Mouse (Mus musculus): ENCODE data around the gene Slc39a5. TPM values are rescaled to one million over a fixed set of nuclear protein-coding genes. Genes with fewer than 3 reads are reported as not detected.

The Slc39a5 gene
- polyA plus RNA-seq, 1 experiment: 0.04 TPM

GRCm38 (mm10) chr10:128433417-128433816 lies 32.4 kb upstream of the Slc39a5 start:
- no peak for DNase-seq (ENCODE audit: low read depth)
- TF ChIP-seq CTCF (IDR thresholded peaks at IDR 0.05; ENCODE audit: borderline replicate concordance, extremely low read depth, insufficient read depth, insufficient read length) (no peak), POLR2A (IDR thresholded peaks at IDR 0.05; ENCODE audit: borderline replicate concordance, extremely low read depth, insufficient read depth, insufficient read length, poor library complexity, severe bottlenecking) (no peak)

DNA sequence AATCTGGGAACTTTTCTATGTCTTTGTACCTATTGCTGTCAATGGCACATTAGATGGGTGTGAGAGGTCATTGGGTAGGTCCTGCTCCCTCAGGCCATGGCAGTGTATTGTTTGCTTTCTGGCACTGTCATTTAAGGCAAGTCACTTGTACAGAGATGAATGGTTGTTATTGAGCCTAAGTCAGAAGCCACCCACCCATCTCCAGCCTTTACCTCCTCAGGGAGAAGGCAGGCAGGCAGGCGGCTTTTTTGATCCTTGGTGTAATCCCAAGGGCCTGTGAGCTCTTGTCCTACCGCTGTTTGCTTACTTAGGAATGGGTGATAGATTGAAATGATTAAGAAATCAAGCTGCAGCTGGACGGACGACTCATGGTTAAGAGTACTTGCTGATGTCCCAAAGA lies 28.4 kb upstream of the Slc39a5 start:
- DNase-seq (ENCODE audit: low read depth): no peak
- TF ChIP-seq POLR2A (IDR thresholded peaks at IDR 0.05; ENCODE audit: borderline replicate concordance, extremely low read depth, insufficient read depth, insufficient read length, poor library complexity, severe bottlenecking) (no peak), CTCF (IDR thresholded peaks at IDR 0.05; ENCODE audit: borderline replicate concordance, extremely low read depth, insufficient read depth, insufficient read length) (no peak)

GRCm38 (mm10) chr10:128429052-128429451 lies 28.0 kb upstream of the Slc39a5 start:
- DNase-seq (ENCODE audit: low read depth): no peak
- TF ChIP-seq POLR2A (IDR thresholded peaks at IDR 0.05; ENCODE audit: borderline replicate concordance, extremely low read depth, insufficient read depth, insufficient read length, poor library complexity, severe bottlenecking) (no peak), CTCF (IDR thresholded peaks at IDR 0.05; ENCODE audit: borderline replicate concordance, extremely low read depth, insufficient read depth, insufficient read length) (no peak)

DNA sequence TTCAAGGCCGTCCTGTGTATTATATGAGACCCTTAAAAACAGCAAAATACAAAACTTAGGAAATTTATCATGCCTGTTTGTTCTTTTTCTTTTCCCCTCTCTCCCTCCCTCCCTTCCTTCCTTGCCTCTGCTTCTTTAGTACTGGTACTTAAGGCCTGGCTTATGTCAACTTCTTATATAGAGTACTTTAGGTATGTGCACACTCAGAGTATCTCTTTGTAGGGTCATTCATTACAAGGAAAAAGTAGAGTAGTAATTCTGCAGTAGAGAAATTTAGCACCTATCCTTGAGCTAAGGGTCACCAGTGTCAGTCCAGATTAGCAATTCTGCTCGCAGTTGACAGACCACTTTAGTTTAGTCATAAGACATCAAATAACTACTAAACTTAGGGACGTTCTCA lies 24.2 kb upstream of the Slc39a5 start:
- DNase-seq (ENCODE audit: low read depth): no peak
- TF ChIP-seq CTCF (IDR thresholded peaks at IDR 0.05; ENCODE audit: borderline replicate concordance, extremely low read depth, insufficient read depth, insufficient read length) (no peak), POLR2A (IDR thresholded peaks at IDR 0.05; ENCODE audit: borderline replicate concordance, extremely low read depth, insufficient read depth, insufficient read length, poor library complexity, severe bottlenecking) (no peak)

DNA sequence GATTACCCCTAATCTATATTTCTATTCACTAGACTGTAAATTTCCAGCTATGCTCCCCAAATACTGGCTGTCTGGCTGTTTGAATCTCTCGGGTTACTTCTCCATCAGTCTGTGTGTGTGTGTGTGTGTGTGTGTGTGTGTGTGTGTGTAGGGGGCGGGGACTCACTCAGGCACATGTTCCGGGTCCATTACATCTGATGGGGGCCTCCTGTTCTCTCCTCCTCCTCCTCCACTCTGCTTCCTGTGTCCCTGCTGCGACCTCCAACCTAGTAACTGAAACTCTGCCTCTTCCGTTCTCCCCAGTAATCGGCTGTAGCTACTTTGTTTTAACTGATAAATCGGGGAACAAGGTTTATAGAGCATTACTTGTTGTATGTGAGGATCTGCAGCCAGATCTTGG lies 23.6 kb upstream of the Slc39a5 start:
- no peak for TF ChIP-seq POLR2A (IDR thresholded peaks at IDR 0.05; ENCODE audit: borderline replicate concordance, extremely low read depth, insufficient read depth, insufficient read length, poor library complexity, severe bottlenecking)
- TF ChIP-seq CTCF (IDR thresholded peaks at IDR 0.05; ENCODE audit: borderline replicate concordance, extremely low read depth, insufficient read depth, insufficient read length): no peak
- no peak for DNase-seq (ENCODE audit: low read depth)

GRCm38 (mm10) chr10:128422426-128422825 lies 21.4 kb upstream of the Slc39a5 start:
- DNase-seq (ENCODE audit: low read depth): no peak
- no peak for TF ChIP-seq POLR2A (IDR thresholded peaks at IDR 0.05; ENCODE audit: borderline replicate concordance, extremely low read depth, insufficient read depth, insufficient read length, poor library complexity, severe bottlenecking)
- TF ChIP-seq CTCF (IDR thresholded peaks at IDR 0.05; ENCODE audit: borderline replicate concordance, extremely low read depth, insufficient read depth, insufficient read length): no peak

DNA sequence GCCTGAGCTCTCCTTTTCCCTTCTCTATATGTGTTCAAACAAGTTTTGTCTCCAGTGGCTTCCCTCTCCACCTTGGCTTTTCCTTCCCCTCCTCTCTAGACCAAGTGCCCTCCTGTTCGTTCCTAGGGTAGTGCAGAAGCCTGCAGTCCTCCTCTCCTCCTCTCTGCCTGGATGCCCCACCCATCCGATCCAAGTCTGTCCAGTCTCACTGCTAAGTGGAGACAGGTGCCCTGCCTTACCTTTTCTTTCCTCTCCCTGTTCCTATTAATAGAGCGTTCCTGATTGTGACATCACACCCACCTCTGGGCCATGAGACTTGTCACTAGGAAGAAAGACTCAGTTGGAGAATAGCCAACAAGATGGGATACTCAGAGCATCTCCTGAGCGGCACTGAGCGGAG lies 13.8 kb upstream of the Slc39a5 start:
- no peak for TF ChIP-seq POLR2A (IDR thresholded peaks at IDR 0.05; ENCODE audit: borderline replicate concordance, extremely low read depth, insufficient read depth, insufficient read length, poor library complexity, severe bottlenecking)
- no peak for TF ChIP-seq CTCF (IDR thresholded peaks at IDR 0.05; ENCODE audit: borderline replicate concordance, extremely low read depth, insufficient read depth, insufficient read length)
- DNase-seq (ENCODE audit: low read depth): no peak

- DNase-seq (ENCODE audit: low read depth): no peak
- TF ChIP-seq CTCF (IDR thresholded peaks at IDR 0.05; ENCODE audit: borderline replicate concordance, extremely low read depth, insufficient read depth, insufficient read length): no peak
- no peak for TF ChIP-seq POLR2A (IDR thresholded peaks at IDR 0.05; ENCODE audit: borderline replicate concordance, extremely low read depth, insufficient read depth, insufficient read length, poor library complexity, severe bottlenecking)
Measured at GRCm38 (mm10) chr10:128413076-128413475, 12.0 kb upstream of the Slc39a5 start.

GRCm38 (mm10) chr10:128412558-128412957 lies 11.5 kb upstream of the Slc39a5 start:
- TF ChIP-seq CTCF (IDR thresholded peaks at IDR 0.05; ENCODE audit: borderline replicate concordance, extremely low read depth, insufficient read depth, insufficient read length) (no peak), POLR2A (IDR thresholded peaks at IDR 0.05; ENCODE audit: borderline replicate concordance, extremely low read depth, insufficient read depth, insufficient read length, poor library complexity, severe bottlenecking) (no peak)
- no peak for DNase-seq (ENCODE audit: low read depth)

GRCm38 (mm10) chr10:128412055-128412381 lies 11.0 kb upstream of the Slc39a5 start:
- TF ChIP-seq POLR2A (IDR thresholded peaks at IDR 0.05; ENCODE audit: borderline replicate concordance, extremely low read depth, insufficient read depth, insufficient read length, poor library complexity, severe bottlenecking) (no peak), CTCF (IDR thresholded peaks at IDR 0.05; ENCODE audit: borderline replicate concordance, extremely low read depth, insufficient read depth, insufficient read length) (no peak)
- peak; percentile 74 for DNase-seq (ENCODE audit: low read depth)

DNA sequence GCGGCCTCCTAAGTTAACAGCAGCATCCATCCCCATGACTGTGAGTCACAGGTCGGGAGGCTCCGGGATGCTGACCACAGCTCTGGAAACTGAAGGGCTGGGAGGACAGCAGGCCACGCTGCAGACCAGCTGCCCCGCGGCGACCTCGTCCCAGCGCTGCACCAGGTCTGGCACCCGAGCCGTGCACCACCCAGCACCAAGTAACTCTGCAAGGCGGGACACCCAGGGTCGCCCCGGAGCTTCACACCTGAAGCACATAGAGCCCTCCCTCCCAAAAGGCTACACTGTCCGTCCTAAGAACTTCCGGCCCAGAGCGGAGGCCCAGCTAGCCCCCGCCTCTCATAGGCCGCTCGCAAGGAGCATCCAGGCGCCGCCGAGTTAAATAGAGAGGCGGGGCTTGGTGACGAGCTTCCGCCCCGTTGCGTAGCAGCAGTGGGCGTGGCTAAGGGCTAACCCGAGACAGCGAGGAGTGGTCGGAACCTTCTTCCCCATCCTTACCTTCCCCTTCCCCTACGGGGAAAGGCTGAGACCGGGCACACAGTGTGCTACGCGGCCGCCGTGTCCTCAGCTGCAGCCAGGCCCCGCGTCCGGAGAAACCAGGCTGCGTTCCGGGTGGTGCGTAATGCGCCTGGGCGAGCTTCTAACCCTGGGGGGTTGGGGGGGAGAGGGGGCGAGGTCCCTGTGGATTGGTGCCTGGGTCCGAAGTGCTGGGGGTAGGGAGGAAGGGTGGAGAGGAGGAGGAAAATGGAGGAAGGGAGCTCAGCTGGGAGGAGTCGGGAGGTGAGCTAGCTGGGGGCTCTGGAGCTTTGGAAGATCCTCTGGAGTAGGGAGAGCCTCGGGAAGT lies 10.4 kb upstream of the Slc39a5 start, which contains the start of the genes Nabp2 and Rnf41:
TSS of gene Nabp2 (minus strand) at position 282 of the 844 bp plus-strand sequence.
TSS of gene Rnf41 (plus strand) at position 447 of the 844 bp plus-strand sequence.
- TF ChIP-seq CTCF (IDR thresholded peaks at IDR 0.05; ENCODE audit: borderline replicate concordance, extremely low read depth, insufficient read depth, insufficient read length): no peak
- peak; percentile 48; the same call in 1 of the 2 replicates for TF ChIP-seq POLR2A (IDR thresholded peaks at IDR 0.05; ENCODE audit: borderline replicate concordance, extremely low read depth, insufficient read depth, insufficient read length, poor library complexity, severe bottlenecking)
- peak; percentile 99 for DNase-seq (ENCODE audit: low read depth)

DNA sequence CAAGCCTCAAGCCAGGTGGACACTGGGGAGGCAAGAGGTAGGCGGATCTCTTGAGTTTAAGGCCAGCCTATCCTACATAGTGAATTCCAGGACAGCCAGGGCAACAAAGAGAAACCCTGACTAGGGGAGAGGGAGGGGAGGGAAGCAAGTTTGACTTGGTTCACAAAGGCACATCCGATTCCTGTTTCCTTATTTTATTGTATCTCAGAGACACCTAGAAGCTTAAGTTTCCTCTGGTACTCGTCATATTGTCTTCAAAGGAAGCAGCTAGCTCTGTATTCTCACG lies 9.5 kb upstream of the Slc39a5 start:
- DNase-seq (ENCODE audit: low read depth): no peak
- TF ChIP-seq CTCF (IDR thresholded peaks at IDR 0.05; ENCODE audit: borderline replicate concordance, extremely low read depth, insufficient read depth, insufficient read length) (no peak), POLR2A (IDR thresholded peaks at IDR 0.05; ENCODE audit: borderline replicate concordance, extremely low read depth, insufficient read depth, insufficient read length, poor library complexity, severe bottlenecking) (no peak)

All from brain, embryonic 14.5 days (tissue).